Mouse (Mus musculus) left cerebral cortex, adult 2 months (tissue): ENCODE measurements around the gene Ak8. TPM values are rescaled to one million over a fixed set of nuclear protein-coding genes. Genes with fewer than 3 reads are reported as not detected.
A peak's percentile ranks its signal among the peaks of the same experiment; 100 is the strongest.

Experiments
- DNase-seq, 2 experiments: peaks; one replicate each; pipeline ENCODE4 v3.0.0; 2021 to 2022; ENCODE audit warnings: low spot score in 2 of 2, mixed read lengths in 1 of 2; ENCODE audit errors: extremely low spot score in 1 of 2
- H3K27ac ChIP-seq: fragments of 200-600 bp; 2 replicates; pipeline ENCODE4 v1.8.1; 2022
- H3K4me3 ChIP-seq: fragments of 200-600 bp; 2 replicates; pipeline ENCODE4 v1.8.1; 2022
- CTCF ChIP-seq: fragments of 200-600 bp; IDR thresholded peaks from 2 replicates; pipeline ENCODE4 v1.8.1; 2022; ENCODE audit warnings: antibody characterized with exemption, mild to moderate bottlenecking, moderate library complexity
- intact Hi-C: fragments of 180-260 bp; cut with DNase I; formaldehyde crosslinking; loops from one replicate; pipeline ENCODE4 v1.15.1; 2025
- long read RNA-seq, 2 experiments: library from polyadenylated mRNA; stranded (forward); transcript quantifications; one replicate each; pipeline ENCODE4 v2.0.0; 2021; ENCODE audit warnings: borderline mapping rate in 2 of 2
- total RNA-seq, 2 experiments: library from RNA; stranded (reverse); gene quantifications; 2 replicates each; pipeline ENCODE4 v1.2.3; 2021

The Ak8 gene
- total RNA-seq, result 1 to 10 TPM; 1.1 to 1.7 TPM
- long read RNA-seq, experiment 1, partial matches to known transcripts, result 0 of 4 reads
- long read RNA-seq, experiment 1, other reads (novel, unspliced or antisense), result 3 of 4 reads
- long read RNA-seq, experiment 2, partial matches to known transcripts, result 1 of 1 reads
- long read RNA-seq, experiment 2, other reads (novel, unspliced or antisense), result 0 of 1 reads

GRCm38 (mm10) chr2:28699361-28700335 is at the start of gene Ak8, which contains the start of gene Spaca9:
Gene Ak8 (plus strand): TSS chr2:28700164.
Gene Spaca9 (minus strand): TSS chr2:28699727.
- peak within 1 kb of the TSS; percentile 84 for H3K27ac ChIP-seq
- peak; percentile 79 to 87 for DNase-seq

GRCm38 (mm10) chr2:28650526-28650925 is 49.4 kb upstream of the Ak8 start:
- DNase-seq, result no peak
- TF ChIP-seq CTCF, result no peak
- Histone ChIP-seq H3K27ac (no peak overlapping the region), H3K4me3 (no peak overlapping the region)
- intact Hi-C loops, result no loop called here

More at GRCm38 (mm10) chr2:28699361-28700335, at the start of gene Ak8, which contains the start of gene Spaca9:
- no peak for TF ChIP-seq CTCF
- H3K4me3 ChIP-seq, result peak within 1 kb of the TSS; percentile 51
- intact Hi-C loops, result no loop called here

GRCm38 (mm10) chr2:28653351-28653750 is 46.6 kb upstream of the Ak8 start:
- TF ChIP-seq CTCF, result no peak
- peak in 1 of 2 experiments; percentile 33 for DNase-seq
- no peak overlapping the region for H3K4me3 ChIP-seq
- intact Hi-C loops, result no loop called here
- H3K27ac ChIP-seq, result no peak overlapping the region

- peak; percentile 55 for TF ChIP-seq CTCF
- no peak for DNase-seq
- intact Hi-C loops, result no loop called here
Observed at GRCm38 (mm10) chr2:28654295-28654694, 45.7 kb upstream of the Ak8 start.

GRCm38 (mm10) chr2:28656216-28656615 is 43.7 kb upstream of the Ak8 start:
- intact Hi-C loops, result no loop called here
- TF ChIP-seq CTCF, result no peak
- Histone ChIP-seq H3K27ac (no peak overlapping the region), H3K4me3 (no peak overlapping the region)
- no peak for DNase-seq

More at GRCm38 (mm10) chr2:28654295-28654694, 45.7 kb upstream of the Ak8 start:
- no peak overlapping the region for H3K27ac ChIP-seq
- H3K4me3 ChIP-seq, result no peak overlapping the region

- H3K27ac ChIP-seq, result no peak overlapping the region
- no peak for TF ChIP-seq CTCF
- intact Hi-C loops, result no loop called here
Observed at GRCm38 (mm10) chr2:28662891-28663290, 37.1 kb upstream of the Ak8 start.

GRCm38 (mm10) chr2:28665818-28666217 is 34.1 kb upstream of the Ak8 start:
- intact Hi-C loops, result no loop called here
- no peak overlapping the region for H3K4me3 ChIP-seq
- no peak for DNase-seq
- TF ChIP-seq CTCF, result no peak
- H3K27ac ChIP-seq, result no peak overlapping the region

More at GRCm38 (mm10) chr2:28662891-28663290, 37.1 kb upstream of the Ak8 start:
- no peak for DNase-seq
- no peak overlapping the region for H3K4me3 ChIP-seq

GRCm38 (mm10) chr2:28671438-28671837 is 28.5 kb upstream of the Ak8 start:
- Histone ChIP-seq H3K27ac (no peak overlapping the region), H3K4me3 (no peak overlapping the region)
- intact Hi-C loops, result no loop called here
- DNase-seq, result no peak
- TF ChIP-seq CTCF, result no peak

- Histone ChIP-seq H3K4me3 (no peak overlapping the region), H3K27ac (no peak overlapping the region)
- TF ChIP-seq CTCF, result no peak
- no peak for DNase-seq
- intact Hi-C loops, result no loop called here
Observed at GRCm38 (mm10) chr2:28676005-28676404, 24.0 kb upstream of the Ak8 start.

- peak; percentile 64 for TF ChIP-seq CTCF
- H3K4me3 ChIP-seq, result no peak overlapping the region
- intact Hi-C loops, result no loop called here
- DNase-seq, result peak; percentile 25 to 36
- no peak overlapping the region for H3K27ac ChIP-seq
Observed at GRCm38 (mm10) chr2:28680710-28681109, 19.3 kb upstream of the Ak8 start.

- no peak overlapping the region for H3K4me3 ChIP-seq
- intact Hi-C loops, result no loop called here
- no peak overlapping the region for H3K27ac ChIP-seq
- DNase-seq, result peak; percentile 40 to 55
- no peak for TF ChIP-seq CTCF
Observed at GRCm38 (mm10) chr2:28681718-28682117, 18.2 kb upstream of the Ak8 start.

- intact Hi-C loops, result no loop called here
- no peak for TF ChIP-seq CTCF
- Histone ChIP-seq H3K27ac (peak overlapping the region; percentile 0; the same call in 1 of the 2 replicates), H3K4me3 (no peak overlapping the region)
- DNase-seq, result peak; percentile 35 to 40
Observed at GRCm38 (mm10) chr2:28685895-28686294, 14.1 kb upstream of the Ak8 start.
